Mouse (Mus musculus) hindbrain, embryonic 15.5 days (tissue): ENCODE results near the gene Matn3. TPM values are rescaled to one million over a fixed set of nuclear protein-coding genes. Genes with fewer than 3 reads are reported as not detected.

Source experiments
- ATAC-seq: fragments of 200-750 bp; cut with Nextera tagmentation; 2 replicates; pipeline ENCODE4 v1.8.0; 2017; ENCODE audit warnings: low read depth, moderate number of reproducible peaks, moderate TSS enrichment; ENCODE audit not compliant: low FRiP score
- H3K27ac ChIP-seq: fragments of 300-500 bp; sonication (generic); replicated peaks from 2 replicates; pipeline ENCODE4 v1.5.1; 2015; ENCODE audit warnings: mild to moderate bottlenecking, inconsistent platforms
- H3K27me3 ChIP-seq: fragments of 300-500 bp; sonication (generic); 2 replicates; pipeline ENCODE4 v1.6.1; 2015; ENCODE audit warnings: control low read depth, inconsistent platforms
- H3K36me3 ChIP-seq: fragments of 300-500 bp; sonication (generic); 2 replicates; pipeline ENCODE4 v1.6.1; 2015; ENCODE audit warnings: control low read depth, inconsistent platforms
- H3K4me1 ChIP-seq: fragments of 300-500 bp; sonication (generic); replicated peaks from 2 replicates; pipeline ENCODE4 v1.6.1; 2015; ENCODE audit warnings: control low read depth, inconsistent platforms
- H3K4me2 ChIP-seq: fragments of 300-500 bp; sonication (generic); 2 replicates; pipeline ENCODE4 v1.6.1; 2015; ENCODE audit warnings: moderate library complexity, mild to moderate bottlenecking, inconsistent platforms
- H3K4me3 ChIP-seq: fragments of 300-500 bp; sonication (generic); 2 replicates; pipeline ENCODE4 v1.5.1; 2015; ENCODE audit warnings: mild to moderate bottlenecking, inconsistent platforms
- H3K9ac ChIP-seq: fragments of 300-500 bp; sonication (generic); 2 replicates; pipeline ENCODE4 v1.6.1; 2015; ENCODE audit warnings: inconsistent platforms
- H3K9me3 ChIP-seq: fragments of 300-500 bp; sonication (generic); 2 replicates; pipeline ENCODE4 v1.6.1; 2016; ENCODE audit warnings: control low read depth, inconsistent platforms
- WGBS: fragments of 180-500 bp; shearing (Covaris S2); methylation state at CpG from one replicate; pipeline ENCODE4 v1.1.7; 2015; 5-methylcytosine and 5-hydroxymethylcytosine counted together
- polyA plus RNA-seq: library from polyadenylated mRNA; unstranded; fragments of >200 nt; fragmentation: Nextera tagmentation; extraction: Ambion mirVana; gene quantifications from 2 replicates; pipeline ENCODE4 v1.2.1, GENCODE M21; 2015

Gene Matn3
- polyA plus RNA-seq, 1 experiment from 2014 or later: 0.31 TPM

DNA sequence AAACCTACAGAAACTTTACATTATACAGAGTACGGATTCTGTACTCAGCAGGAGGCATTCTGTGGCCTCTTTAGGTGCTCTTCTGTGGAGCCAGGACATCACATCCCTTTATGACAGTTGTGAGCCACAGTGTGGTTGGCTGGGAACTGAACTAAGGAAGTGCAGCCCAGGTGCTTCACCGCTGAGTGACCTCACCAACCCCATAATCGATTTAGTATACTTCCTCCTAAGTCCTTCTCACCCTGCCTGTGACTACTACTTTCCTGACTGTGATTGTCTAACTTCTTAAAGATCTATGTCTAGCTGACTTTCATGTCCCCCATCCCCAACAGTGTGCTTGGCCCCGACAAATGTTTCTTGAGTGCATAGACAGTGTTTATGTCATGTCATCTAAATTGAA lies 50.6 kb downstream of the Matn3 start:
- H3K27ac ChIP-seq: no peak overlapping the region
- H3K27me3 ChIP-seq: no peaks in the 10 kb centered on the region
- WGBS: 96% methylated on average over 4 of the region's 4 CpGs
- ATAC-seq: no peak
- no peak overlapping the region for H3K9ac ChIP-seq
- H3K4me3 ChIP-seq: no peak overlapping the region
- H3K36me3 ChIP-seq: no peaks in the 10 kb centered on the region; the same call in 1 of the 2 replicates
- no peaks in the 10 kb centered on the region for H3K9me3 ChIP-seq
- H3K4me1 ChIP-seq: no peaks in the 10 kb centered on the region
- H3K4me2 ChIP-seq: no peak overlapping the region

GRCm38 (mm10) chr12:9002038-9002648 lies 54.4 kb downstream of the Matn3 start:
- no peak overlapping the region for H3K4me2 ChIP-seq
- WGBS: 11% methylated on average over 5 of the region's 5 CpGs
- no peaks in the 10 kb centered on the region for H3K4me1 ChIP-seq
- H3K36me3 ChIP-seq: peaks cover 8% of the 10 kb centered on the region; the same call in 1 of the 2 replicates
- H3K9me3 ChIP-seq: no peaks in the 10 kb centered on the region
- H3K9ac ChIP-seq: no peak overlapping the region
- no peaks in the 10 kb centered on the region for H3K27me3 ChIP-seq
- no peak overlapping the region for H3K4me3 ChIP-seq
- no peak overlapping the region for H3K27ac ChIP-seq
- peak; percentile 54; the same call in 1 of the 2 replicates for ATAC-seq

- no peak for ATAC-seq
- Histone ChIP-seq H3K4me3 (no peak overlapping the region), H3K27ac (no peak overlapping the region), H3K4me1 (no peaks in the 10 kb centered on the region), H3K9ac (no peak overlapping the region), H3K27me3 (no peaks in the 10 kb centered on the region), H3K4me2 (no peak overlapping the region), H3K36me3 (peaks cover 22% of the 10 kb centered on the region), H3K9me3 (no peaks in the 10 kb centered on the region)
- WGBS: 66% methylated on average over 4 of the region's 4 CpGs
Observed at GRCm38 (mm10) chr12:9007146-9007545, 59.4 kb downstream of the Matn3 start.

GRCm38 (mm10) chr12:9007811-9008210 lies 60.1 kb downstream of the Matn3 start:
- Histone ChIP-seq H3K27ac (no peak overlapping the region), H3K4me1 (no peaks in the 10 kb centered on the region), H3K27me3 (no peaks in the 10 kb centered on the region), H3K9ac (no peak overlapping the region), H3K4me2 (no peak overlapping the region), H3K4me3 (no peak overlapping the region), H3K9me3 (no peaks in the 10 kb centered on the region), H3K36me3 (peaks cover 25% of the 10 kb centered on the region)
- WGBS: 95% methylated on average over 6 of the region's 6 CpGs
- ATAC-seq: no peak

- H3K9me3 ChIP-seq: no peaks in the 10 kb centered on the region
- H3K4me3 ChIP-seq: no peak overlapping the region
- H3K4me1 ChIP-seq: no peaks in the 10 kb centered on the region
- no peaks in the 10 kb centered on the region for H3K27me3 ChIP-seq
- no peak overlapping the region for H3K27ac ChIP-seq
- no peak for ATAC-seq
- no peak overlapping the region for H3K4me2 ChIP-seq
- 78% methylated on average over 4 of the region's 4 CpGs for WGBS
- no peak overlapping the region for H3K9ac ChIP-seq
- peaks cover 24% of the 10 kb centered on the region for H3K36me3 ChIP-seq
Observed at GRCm38 (mm10) chr12:9010311-9010710, 62.6 kb downstream of the Matn3 start.

DNA sequence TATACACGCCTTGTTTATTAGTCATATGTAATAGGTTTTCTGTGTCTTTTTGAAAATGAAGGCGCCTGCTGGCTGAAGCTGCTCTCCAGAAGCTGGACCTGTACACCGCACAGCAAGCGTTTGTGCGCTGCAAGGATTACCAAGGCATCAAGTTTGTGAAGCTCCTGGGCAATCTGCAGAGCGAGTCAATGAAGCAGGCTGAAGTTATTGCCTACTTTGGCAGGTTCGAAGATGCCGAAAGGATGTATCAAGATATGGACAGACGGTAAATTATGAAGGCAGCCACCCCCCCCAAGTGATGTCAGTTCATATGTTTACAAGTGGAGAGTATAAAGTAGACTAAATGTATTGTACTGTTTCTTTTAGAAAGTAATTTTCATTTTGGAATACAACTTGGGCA lies 68.6 kb downstream of the Matn3 start:
- H3K4me3 ChIP-seq: no peak overlapping the region
- no peaks in the 10 kb centered on the region for H3K9me3 ChIP-seq
- H3K27ac ChIP-seq: no peak overlapping the region
- peaks cover 15% of the 10 kb centered on the region; the same call in 1 of the 2 replicates for H3K36me3 ChIP-seq
- 96% methylated on average over 9 of the region's 9 CpGs for WGBS
- H3K9ac ChIP-seq: no peak overlapping the region
- H3K4me2 ChIP-seq: no peak overlapping the region
- no peaks in the 10 kb centered on the region for H3K27me3 ChIP-seq
- H3K4me1 ChIP-seq: no peaks in the 10 kb centered on the region
- no peak for ATAC-seq

GRCm38 (mm10) chr12:9020431-9020830 lies 72.7 kb downstream of the Matn3 start:
- ATAC-seq: no peak
- H3K4me3 ChIP-seq: no peak overlapping the region
- H3K9ac ChIP-seq: no peak overlapping the region
- no peaks in the 10 kb centered on the region for H3K9me3 ChIP-seq
- no peaks in the 10 kb centered on the region for H3K27me3 ChIP-seq
- H3K27ac ChIP-seq: no peak overlapping the region
- 91% methylated on average over 8 of the region's 8 CpGs for WGBS
- H3K4me1 ChIP-seq: no peaks in the 10 kb centered on the region
- no peak overlapping the region for H3K4me2 ChIP-seq
- H3K36me3 ChIP-seq: peaks cover 15% of the 10 kb centered on the region; the same call in 1 of the 2 replicates

GRCm38 (mm10) chr12:9020986-9021385 lies 73.3 kb downstream of the Matn3 start:
- no peak overlapping the region for H3K9ac ChIP-seq
- no peaks in the 10 kb centered on the region for H3K4me1 ChIP-seq
- no peak for ATAC-seq
- H3K27ac ChIP-seq: no peak overlapping the region
- H3K4me3 ChIP-seq: no peak overlapping the region
- H3K27me3 ChIP-seq: no peaks in the 10 kb centered on the region
- WGBS: 63% methylated on average over 3 of the region's 3 CpGs
- no peak overlapping the region for H3K4me2 ChIP-seq
- peaks cover 18% of the 10 kb centered on the region; the same call in 1 of the 2 replicates for H3K36me3 ChIP-seq
- no peaks in the 10 kb centered on the region for H3K9me3 ChIP-seq

Other genes starting within 250 kb of the Matn3 start
- gene Sdc1, start 176.6 kb upstream of the Matn3 start, polyA plus RNA-seq: 18.1 and 21.8 TPM in 2 replicates
- gene Laptm4a, start 26.3 kb upstream of the Matn3 start, polyA plus RNA-seq: 196 and 201 TPM in 2 replicates
- 21.7 and 22.5 TPM in 2 replicates for gene Wdr35, start 26.0 kb downstream of the Matn3 start, polyA plus RNA-seq
- 7.4 and 9.5 TPM in 2 replicates for gene Ttc32, start 82.1 kb downstream of the Matn3 start, polyA plus RNA-seq